Mouse (Mus musculus): Measurements from ENCODE around the gene Fgf23. TPM values are rescaled to one million over a fixed set of nuclear protein-coding genes. Genes with fewer than 3 reads are reported as not detected.

Fgf23 gene
- total and polyA plus RNA-seq, 3 experiments, result 0.22 TPM; not detected in 2

DNA sequence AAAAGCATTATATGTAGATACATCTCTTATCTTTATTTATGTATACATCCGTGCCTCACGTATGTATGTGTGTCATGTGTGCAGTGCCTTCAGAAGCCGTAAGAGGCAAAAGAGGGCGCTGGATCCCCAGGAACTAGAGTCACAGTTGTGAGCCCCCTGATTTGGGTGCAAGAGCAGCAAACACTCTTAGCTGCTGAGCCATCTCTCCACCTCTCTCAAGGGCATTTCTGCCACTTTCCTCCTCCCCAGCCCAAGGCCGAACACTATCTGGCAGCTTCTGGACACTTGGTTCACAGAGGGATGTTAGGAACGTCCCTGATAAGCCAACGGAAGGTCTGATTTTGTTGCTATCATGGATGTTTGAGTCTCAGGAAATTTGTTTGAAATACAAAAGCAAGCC is 50.8 kb downstream of the Fgf23 start:
- Histone ChIP-seq H3K4me1 (ENCODE audit: insufficient read depth, low read depth, low read length) (peaks cover 21% of the 10 kb centered on the region), H3K4me3 (ENCODE audit: low read depth, low read length) (no peak overlapping the region), H3K9me3 (replicated peaks) (no peaks in the 10 kb centered on the region), H3K27me3 (ENCODE audit: insufficient read depth, low read length) (peaks cover 14% of the 10 kb centered on the region), H3K36me3 (replicated peaks) (peaks cover 36% of the 10 kb centered on the region)
- ATAC-seq (ENCODE audit: extremely low read depth, insufficient number of reproducible peaks, low FRiP score, poor library complexity, severe bottlenecking) (no peak), DNase-seq (ENCODE audit: low spot score) (no peak)
- TF ChIP-seq TAL1 (conservative IDR thresholded peaks at IDR 0.05; ENCODE audit: low read depth, low read length), result no peak
- TF ChIP-seq CTCF (IDR thresholded peaks at IDR 0.05; ENCODE audit: low read depth, low read length), result no peak
- TF ChIP-seq GATA1 (IDR thresholded peaks at IDR 0.05; ENCODE audit: borderline replicate concordance, low read length), result no peak
- TF ChIP-seq GATA2 (IDR thresholded peaks at IDR 0.05; ENCODE audit: borderline replicate concordance, low read depth, low read length), result no peak
- no peak for TF ChIP-seq POLR2AphosphoS5 (IDR thresholded peaks at IDR 0.05; ENCODE audit: insufficient replicate concordance, low read depth, low read length)

GRCm38 (mm10) chr6:127129659-127130058 is 57.0 kb downstream of the Fgf23 start:
- H3K4me3 ChIP-seq (ENCODE audit: low read depth, low read length), result no peak overlapping the region
- H3K27me3 ChIP-seq (ENCODE audit: insufficient read depth, low read length), result no peaks in the 10 kb centered on the region
- TF ChIP-seq GATA2 (IDR thresholded peaks at IDR 0.05; ENCODE audit: borderline replicate concordance, low read depth, low read length) (no peak), GATA1 (IDR thresholded peaks at IDR 0.05; ENCODE audit: borderline replicate concordance, low read length) (no peak)
- no peaks in the 10 kb centered on the region for H3K9me3 ChIP-seq (replicated peaks)
- DNase-seq (ENCODE audit: low spot score) (no peak), ATAC-seq (ENCODE audit: extremely low read depth, insufficient number of reproducible peaks, low FRiP score, poor library complexity, severe bottlenecking) (no peak)
- peaks cover 93% of the 10 kb centered on the region for H3K36me3 ChIP-seq (replicated peaks)
- H3K4me1 ChIP-seq (ENCODE audit: insufficient read depth, low read depth, low read length), result peaks cover 58% of the 10 kb centered on the region

- Histone ChIP-seq H3K36me3 (replicated peaks) (peaks cover 97% of the 10 kb centered on the region), H3K4me3 (ENCODE audit: low read depth, low read length) (no peak overlapping the region), H3K4me1 (ENCODE audit: insufficient read depth, low read depth, low read length) (peaks cover 65% of the 10 kb centered on the region), H3K9me3 (replicated peaks) (no peaks in the 10 kb centered on the region), H3K27me3 (ENCODE audit: insufficient read depth, low read length) (no peaks in the 10 kb centered on the region)
- ATAC-seq (ENCODE audit: extremely low read depth, insufficient number of reproducible peaks, low FRiP score, poor library complexity, severe bottlenecking) (no peak), DNase-seq (ENCODE audit: low spot score) (no peak)
- TF ChIP-seq POLR2AphosphoS5 (IDR thresholded peaks at IDR 0.05; ENCODE audit: insufficient replicate concordance, low read depth, low read length) (no peak), GATA1 (IDR thresholded peaks at IDR 0.05; ENCODE audit: borderline replicate concordance, low read length) (no peak), TAL1 (conservative IDR thresholded peaks at IDR 0.05; ENCODE audit: low read depth, low read length) (no peak), GATA2 (IDR thresholded peaks at IDR 0.05; ENCODE audit: borderline replicate concordance, low read depth, low read length) (no peak), CTCF (IDR thresholded peaks at IDR 0.05; ENCODE audit: low read depth, low read length) (no peak)
Measured at GRCm38 (mm10) chr6:127130377-127130776, 57.7 kb downstream of the Fgf23 start.

Other genes starting within 250 kb of the Fgf23 start
- 45.5 and 58.8 TPM in 2 replicates for gene Ndufa9, start 223.8 kb upstream of the Fgf23 start, total RNA-seq (2014; fragmentation: Nextera tagmentation)
- gene Ndufa9, start 223.8 kb upstream of the Fgf23 start, total RNA-seq (2017), result 138 and 139 TPM in 2 replicates
- gene Ndufa9, start 223.8 kb upstream of the Fgf23 start, polyA plus RNA-seq (2012), result 4.7 and 5.5 TPM in 2 replicates
- not detected in 2 replicates for gene Akap3, start 219.8 kb upstream of the Fgf23 start, total RNA-seq (2014; fragmentation: Nextera tagmentation)
- 0.16 TPM in 1 of 2 replicates, not detected in the other for gene Akap3, start 219.8 kb upstream of the Fgf23 start, total RNA-seq (2017)
- gene Akap3, start 219.8 kb upstream of the Fgf23 start, polyA plus RNA-seq (2012), result not detected in 2 replicates
- not detected in 2 replicates for gene Dyrk4, start 151.1 kb upstream of the Fgf23 start, total RNA-seq (2014; fragmentation: Nextera tagmentation)
- not detected in 2 replicates for gene Dyrk4, start 151.1 kb upstream of the Fgf23 start, total RNA-seq (2017)
- not detected in 2 replicates for gene Dyrk4, start 151.1 kb upstream of the Fgf23 start, polyA plus RNA-seq (2012)
- gene Rad51ap1, start 133.3 kb upstream of the Fgf23 start, total RNA-seq (2014; fragmentation: Nextera tagmentation), result 75.9 and 77.4 TPM in 2 replicates
- gene Rad51ap1, start 133.3 kb upstream of the Fgf23 start, total RNA-seq (2017), result 180 and 187 TPM in 2 replicates
- gene Rad51ap1, start 133.3 kb upstream of the Fgf23 start, polyA plus RNA-seq (2012), result 41.8 and 50.2 TPM in 2 replicates
- gene D6Wsu163e, start 132.9 kb upstream of the Fgf23 start, total RNA-seq (2014; fragmentation: Nextera tagmentation), result 27.3 and 36.3 TPM in 2 replicates
- 61.2 and 65.9 TPM in 2 replicates for gene D6Wsu163e, start 132.9 kb upstream of the Fgf23 start, total RNA-seq (2017)
- gene D6Wsu163e, start 132.9 kb upstream of the Fgf23 start, polyA plus RNA-seq (2012), result 3.3 and 4.0 TPM in 2 replicates
- gene Fgf6, start 57.3 kb upstream of the Fgf23 start, total RNA-seq (2014; fragmentation: Nextera tagmentation), result not detected in 2 replicates
- 0.05 and 0.06 TPM in 2 replicates for gene Fgf6, start 57.3 kb upstream of the Fgf23 start, total RNA-seq (2017)
- not detected in 2 replicates for gene Fgf6, start 57.3 kb upstream of the Fgf23 start, polyA plus RNA-seq (2012)
- 2.5 and 3.4 TPM in 2 replicates for gene Tigar, start 36.7 kb downstream of the Fgf23 start, total RNA-seq (2014; fragmentation: Nextera tagmentation)
- gene Tigar, start 36.7 kb downstream of the Fgf23 start, total RNA-seq (2017), result 4.0 and 4.7 TPM in 2 replicates
- gene Tigar, start 36.7 kb downstream of the Fgf23 start, polyA plus RNA-seq (2012), result 0.94 and 1.1 TPM in 2 replicates
- gene Ccnd2, start 79.3 kb downstream of the Fgf23 start, total RNA-seq (2014; fragmentation: Nextera tagmentation), result 549 and 656 TPM in 2 replicates
- gene Ccnd2, start 79.3 kb downstream of the Fgf23 start, total RNA-seq (2017), result 127 and 152 TPM in 2 replicates
- gene Ccnd2, start 79.3 kb downstream of the Fgf23 start, polyA plus RNA-seq (2012), result 822 and 1,195 TPM in 2 replicates